Mouse (Mus musculus) midbrain, embryonic 16.5 days (tissue): ENCODE results near the gene Tmem218. TPM values are rescaled to one million over a fixed set of nuclear protein-coding genes. Genes with fewer than 3 reads are reported as not detected.
A peak's percentile ranks its signal among the peaks of the same experiment; 100 is the strongest.

Experiments used
- ATAC-seq: fragments of 200-750 bp; cut with Nextera tagmentation; 2 replicates; pipeline ENCODE4 v1.8.0; 2017; ENCODE audit warnings: moderate TSS enrichment
- H3K27ac ChIP-seq: fragments of 300-500 bp; sonication (generic); 2 replicates; pipeline ENCODE4 v1.5.1; 2014; ENCODE audit warnings: mild to moderate bottlenecking, low read length, mixed read lengths
- H3K27me3 ChIP-seq: fragments of 300-500 bp; sonication (generic); 2 replicates; pipeline ENCODE4 v1.6.1; 2014; ENCODE audit warnings: low read depth, low read length, mixed read lengths; ENCODE audit not compliant: control insufficient read depth, insufficient read depth
- H3K36me3 ChIP-seq: fragments of 300-500 bp; sonication (generic); 2 replicates; pipeline ENCODE4 v1.6.1; 2014; ENCODE audit warnings: mild to moderate bottlenecking, low read length, moderate library complexity, mixed read lengths; ENCODE audit not compliant: control insufficient read depth, insufficient read depth
- H3K4me1 ChIP-seq: fragments of 300-500 bp; sonication (generic); 2 replicates; pipeline ENCODE4 v1.6.1; 2014; ENCODE audit warnings: mild to moderate bottlenecking, low read length, mixed read lengths; ENCODE audit not compliant: control insufficient read depth, insufficient read depth
- H3K4me2 ChIP-seq: fragments of 300-500 bp; sonication (generic); 2 replicates; pipeline ENCODE4 v1.6.1; 2014; ENCODE audit warnings: mild to moderate bottlenecking, low read length, mixed read lengths
- H3K4me3 ChIP-seq: fragments of 300-500 bp; sonication (generic); 2 replicates; pipeline ENCODE4 v1.5.1; 2014; ENCODE audit warnings: low read depth, mild to moderate bottlenecking, low read length, moderate library complexity, mixed read lengths
- H3K9ac ChIP-seq: fragments of 300-500 bp; sonication (generic); 2 replicates; pipeline ENCODE4 v1.6.1; 2014; ENCODE audit warnings: low read depth, low read length, mixed read lengths
- H3K9me3 ChIP-seq: fragments of 300-500 bp; sonication (generic); replicated peaks from 2 replicates; pipeline ENCODE4 v1.6.1; 2014; ENCODE audit warnings: mild to moderate bottlenecking, low read length, mixed read lengths; ENCODE audit not compliant: control insufficient read depth, poor library complexity, severe bottlenecking
- WGBS: fragments of 180-500 bp; shearing (Covaris S2); extraction: QIAGEN DNeasy Blood & Tissue Kit; methylation state at CpG from one replicate; pipeline ENCODE4 v1.1.7; 2014; 5-methylcytosine and 5-hydroxymethylcytosine counted together
- polyA plus RNA-seq: library from polyadenylated mRNA; unstranded; fragments of >200 nt; fragmentation: Nextera tagmentation; extraction: Ambion mirVana; gene quantifications from 2 replicates; pipeline ENCODE4 v1.2.1, GENCODE M21; 2015

Gene Tmem218
- polyA plus RNA-seq, 1 experiment from 2014 or later, result 10.0 TPM

GRCm38 (mm10) chr9:37181596-37181995 lies 26.4 kb upstream of the Tmem218 start:
- no peaks in the 10 kb centered on the region for H3K27me3 ChIP-seq
- 22% methylated on average over 5 of the region's 5 CpGs for WGBS

GRCm38 (mm10) chr9:37183176-37183575 lies 24.8 kb upstream of the Tmem218 start:
- no peak overlapping the region for H3K27ac ChIP-seq
- no peak overlapping the region for H3K4me3 ChIP-seq
- peaks cover 17% of the 10 kb centered on the region for H3K4me1 ChIP-seq
- 72% methylated on average over 2 of the region's 2 CpGs for whole genome bisulfite sequencing
- no peaks in the 10 kb centered on the region for H3K27me3 ChIP-seq
- H3K36me3 ChIP-seq, result no peaks in the 10 kb centered on the region
- H3K9me3 ChIP-seq, result no peaks in the 10 kb centered on the region
- ATAC-seq, result no peak
- no peak overlapping the region for H3K9ac ChIP-seq
- no peak overlapping the region for H3K4me2 ChIP-seq

More at GRCm38 (mm10) chr9:37181596-37181995, 26.4 kb upstream of the Tmem218 start:
- no peak overlapping the region for H3K27ac ChIP-seq
- H3K9me3 ChIP-seq, result no peaks in the 10 kb centered on the region
- H3K4me2 ChIP-seq, result no peak overlapping the region
- no peak for ATAC-seq
- H3K4me3 ChIP-seq, result no peak overlapping the region
- H3K9ac ChIP-seq, result no peak overlapping the region
- H3K4me1 ChIP-seq, result peaks cover 23% of the 10 kb centered on the region
- H3K36me3 ChIP-seq, result no peaks in the 10 kb centered on the region

GRCm38 (mm10) chr9:37187407-37187806 lies 20.6 kb upstream of the Tmem218 start:
- WGBS, result 87% methylated on average over 5 of the region's 5 CpGs
- Histone ChIP-seq H3K27me3 (no peaks in the 10 kb centered on the region), H3K4me1 (no peaks in the 10 kb centered on the region), H3K4me3 (no peak overlapping the region), H3K9me3 (no peaks in the 10 kb centered on the region), H3K9ac (no peak overlapping the region), H3K4me2 (no peak overlapping the region), H3K36me3 (no peaks in the 10 kb centered on the region), H3K27ac (no peak overlapping the region)
- ATAC-seq, result no peak

DNA sequence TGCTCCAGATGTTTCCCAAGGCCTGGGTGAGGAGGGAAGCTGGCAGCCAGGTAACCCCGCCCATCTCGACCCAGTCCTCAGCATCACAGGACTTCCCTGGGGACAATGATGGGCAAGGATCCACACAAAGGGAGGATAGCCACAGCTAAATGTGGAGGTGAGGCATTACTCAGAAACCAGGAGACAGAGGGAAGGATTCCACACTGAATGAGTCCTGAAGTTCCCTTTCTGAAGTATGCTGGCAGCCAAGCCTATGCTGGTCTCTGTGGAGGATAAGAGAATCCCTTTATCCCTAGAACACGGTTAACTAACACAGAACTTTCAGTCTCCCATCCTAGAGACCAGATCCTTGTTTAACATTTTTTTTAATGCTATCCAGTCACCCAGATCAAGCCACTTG lies 20.0 kb upstream of the Tmem218 start:
- ATAC-seq, result no peak
- H3K36me3 ChIP-seq, result no peaks in the 10 kb centered on the region
- WGBS, result 81% methylated on average over 3 of the region's 3 CpGs

GRCm38 (mm10) chr9:37197067-37197466 lies 11.0 kb upstream of the Tmem218 start:
- WGBS, result 78% methylated on average over 4 of the region's 4 CpGs
- H3K9me3 ChIP-seq, result no peaks in the 10 kb centered on the region
- H3K27me3 ChIP-seq, result no peaks in the 10 kb centered on the region
- no peak for ATAC-seq
- H3K36me3 ChIP-seq, result no peaks in the 10 kb centered on the region
- H3K27ac ChIP-seq, result no peak overlapping the region
- H3K4me3 ChIP-seq, result no peak overlapping the region
- H3K4me1 ChIP-seq, result no peaks in the 10 kb centered on the region
- no peak overlapping the region for H3K9ac ChIP-seq
- H3K4me2 ChIP-seq, result no peak overlapping the region

More for the DNA sequence above, 20.0 kb upstream of the Tmem218 start:
- Histone ChIP-seq H3K4me3 (no peak overlapping the region), H3K4me2 (no peak overlapping the region), H3K27ac (no peak overlapping the region), H3K4me1 (no peaks in the 10 kb centered on the region), H3K27me3 (no peaks in the 10 kb centered on the region), H3K9ac (no peak overlapping the region), H3K9me3 (no peaks in the 10 kb centered on the region)

DNA sequence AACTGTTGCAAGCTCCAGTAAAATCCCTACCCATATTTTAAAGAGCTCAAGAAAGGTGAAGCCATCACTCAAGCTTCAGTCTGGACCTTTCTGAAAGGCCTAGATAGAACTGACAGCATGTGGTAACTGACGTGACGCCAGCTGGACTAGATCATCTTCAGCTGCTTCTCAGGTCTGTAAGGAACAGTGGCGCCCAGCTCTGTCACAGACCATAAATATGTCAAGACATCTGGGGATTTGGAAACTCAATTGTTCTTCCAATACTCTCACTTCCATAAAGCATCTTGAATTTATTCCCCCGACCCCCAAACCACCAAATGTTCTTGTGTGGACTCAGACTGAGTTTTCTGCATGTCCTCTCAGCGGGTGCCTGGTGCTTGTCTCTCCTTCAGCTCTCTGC lies 7.6 kb upstream of the Tmem218 start:
- Histone ChIP-seq H3K27me3 (no peaks in the 10 kb centered on the region), H3K4me3 (no peak overlapping the region), H3K4me1 (no peaks in the 10 kb centered on the region), H3K9me3 (no peaks in the 10 kb centered on the region), H3K4me2 (no peak overlapping the region), H3K36me3 (no peaks in the 10 kb centered on the region), H3K27ac (no peak overlapping the region), H3K9ac (no peak overlapping the region)
- WGBS, result 87% methylated on average over 5 of the region's 5 CpGs
- ATAC-seq, result no peak

- H3K9ac ChIP-seq, result no peak overlapping the region
- no peak for ATAC-seq
- WGBS, result 34% methylated on average over 5 of the region's 5 CpGs
- H3K36me3 ChIP-seq, result no peaks in the 10 kb centered on the region
- no peaks in the 10 kb centered on the region for H3K9me3 ChIP-seq
- peaks cover 5% of the 10 kb centered on the region for H3K4me1 ChIP-seq
- H3K4me2 ChIP-seq, result no peak overlapping the region
- H3K4me3 ChIP-seq, result no peak overlapping the region
- no peaks in the 10 kb centered on the region for H3K27me3 ChIP-seq
- H3K27ac ChIP-seq, result 0 out of 2 replicates have a peak overlapping the region, but pooled peaks have one; percentile 19
Measured at GRCm38 (mm10) chr9:37203884-37204283, 4.1 kb upstream of the Tmem218 start.

DNA sequence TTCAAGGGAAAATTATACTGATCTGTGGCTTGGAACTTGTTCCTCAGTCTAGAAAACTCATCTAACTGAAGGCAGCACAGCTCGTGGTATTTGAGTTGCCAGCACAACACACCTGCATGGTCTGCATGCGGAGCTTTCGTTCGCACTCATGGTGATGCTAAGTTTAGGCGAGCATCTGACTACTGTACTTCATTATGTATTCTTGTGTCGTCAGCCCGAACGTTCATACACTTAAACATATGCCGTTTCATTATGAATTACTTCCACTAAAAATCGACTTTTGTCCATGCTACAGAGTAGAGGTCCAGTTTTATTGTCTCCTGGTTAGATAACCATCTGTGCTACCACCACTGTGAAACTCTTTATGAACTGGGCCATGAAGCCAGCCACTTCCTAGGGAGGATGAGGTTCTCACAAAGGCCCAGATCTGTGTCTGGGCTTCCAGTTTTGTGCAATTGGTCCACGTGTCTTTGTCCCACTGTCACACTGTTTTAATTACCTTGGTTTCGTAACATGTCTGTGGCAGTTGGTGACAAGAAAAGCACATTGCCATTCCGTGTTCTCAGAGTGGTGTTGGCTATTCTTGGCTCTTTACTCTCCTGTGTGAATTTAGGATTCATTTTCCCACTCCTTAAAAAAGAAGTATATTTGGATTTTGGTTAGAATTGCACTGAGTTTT lies 5.2 kb downstream of the Tmem218 start:
- Histone ChIP-seq H3K36me3 (no peaks in the 10 kb centered on the region), H3K27me3 (no peaks in the 10 kb centered on the region), H3K27ac (no peak overlapping the region), H3K9me3 (no peaks in the 10 kb centered on the region), H3K4me1 (no peaks in the 10 kb centered on the region), H3K9ac (no peak overlapping the region), H3K4me2 (no peak overlapping the region), H3K4me3 (no peak overlapping the region)
- WGBS, result 90% methylated on average over 13 of the region's 13 CpGs
- ATAC-seq, result no peak

DNA sequence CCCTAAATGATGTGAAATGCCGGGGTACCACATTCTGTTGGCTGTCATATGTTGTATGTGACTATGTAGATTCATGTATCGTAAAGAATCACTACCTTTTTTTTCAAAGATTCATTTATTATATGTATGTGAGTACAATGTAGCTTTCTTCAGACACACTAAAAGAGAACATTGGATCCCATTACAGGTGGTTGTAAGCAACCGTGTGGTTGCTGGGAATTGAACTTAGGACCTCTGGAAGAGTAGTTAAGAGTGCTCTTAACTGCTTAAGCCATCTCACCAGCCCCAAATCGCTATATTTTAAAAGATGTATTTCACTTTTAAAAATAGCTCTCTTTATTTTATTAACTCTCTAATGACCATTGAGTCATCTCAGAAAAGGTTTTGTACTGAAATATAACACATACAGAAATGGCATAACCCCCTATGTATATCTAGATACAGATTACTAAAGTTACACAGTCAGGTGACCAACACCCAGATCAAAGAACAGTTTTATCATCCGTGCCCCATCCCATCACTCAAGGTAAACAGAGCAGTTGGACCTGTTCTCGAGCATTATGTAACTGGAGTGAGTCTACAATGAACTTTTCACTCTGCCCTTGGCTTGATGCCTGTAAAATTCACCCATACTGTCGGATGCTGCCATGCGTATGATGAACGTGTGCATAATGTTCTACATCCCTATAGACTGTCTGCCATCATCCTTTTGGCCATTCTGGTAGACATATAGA lies 6.5 kb downstream of the Tmem218 start:
- no peak overlapping the region for H3K4me2 ChIP-seq
- ATAC-seq, result no peak
- no peaks in the 10 kb centered on the region for H3K4me1 ChIP-seq
- WGBS, result 93% methylated on average over 9 of the region's 9 CpGs
- H3K9me3 ChIP-seq, result no peaks in the 10 kb centered on the region
- no peak overlapping the region for H3K27ac ChIP-seq
- no peaks in the 10 kb centered on the region for H3K36me3 ChIP-seq
- H3K9ac ChIP-seq, result no peak overlapping the region
- H3K27me3 ChIP-seq, result no peaks in the 10 kb centered on the region
- H3K4me3 ChIP-seq, result no peak overlapping the region
